Mouse (Mus musculus): ENCODE results near the gene Ccng2. TPM values are rescaled to one million over a fixed set of nuclear protein-coding genes. Genes with fewer than 3 reads are reported as not detected.

Ccng2 gene
- polyA plus RNA-seq, 1 experiment from 2014 or later = 149 TPM

DNA sequence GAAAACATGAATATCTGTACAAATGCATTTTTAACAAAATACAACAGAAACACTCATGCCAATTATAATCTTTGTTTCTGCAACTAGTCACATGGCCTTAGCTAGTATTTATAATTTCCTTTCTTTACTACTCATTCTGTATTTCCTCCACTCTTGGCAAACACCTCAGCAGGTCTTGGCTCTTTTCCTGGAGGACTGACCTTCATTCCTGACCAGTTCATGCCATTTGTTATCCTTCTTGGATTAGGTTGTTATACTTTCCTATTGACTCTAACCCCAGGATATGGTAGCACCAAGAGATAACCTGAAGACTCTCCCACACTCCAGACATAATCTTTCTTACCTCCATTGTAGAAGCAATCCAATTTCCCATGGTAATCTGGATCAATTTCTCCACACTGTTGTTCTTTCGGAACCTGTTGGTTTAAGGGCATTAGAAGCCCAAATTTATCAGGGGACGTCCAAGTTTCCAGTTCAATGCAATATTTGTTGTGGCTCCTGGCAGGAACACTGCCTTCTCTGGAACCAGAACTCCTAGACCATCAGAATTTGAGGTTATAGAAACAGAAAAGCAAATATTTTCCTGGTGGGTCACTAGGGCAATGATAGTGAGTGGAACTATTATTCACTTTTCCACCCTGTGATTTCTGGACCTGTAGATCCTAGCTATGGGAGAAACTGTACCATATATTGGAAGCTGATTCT is 38.2 kb downstream of the Ccng2 start:
- Histone ChIP-seq H3K4me2 (ENCODE audit: low read length) (no peak overlapping the region), H3K4me3 (replicated peaks; ENCODE audit: low read length) (no peak overlapping the region), H3K9ac (replicated peaks; ENCODE audit: low read depth, low read length) (no peak overlapping the region), H3K27ac (ENCODE audit: low read length) (no peak overlapping the region), H3K4me1 (replicated peaks; ENCODE audit: control insufficient read depth, insufficient read depth, low read length) (no peaks in the 10 kb centered on the region), H3K36me3 (ENCODE audit: control insufficient read depth, insufficient read depth) (no peaks in the 10 kb centered on the region), H3K9me3 (ENCODE audit: control insufficient read depth, low read length) (no peaks in the 10 kb centered on the region), H3K27me3 (replicated peaks; ENCODE audit: control insufficient read depth, insufficient read depth, low read length) (no peaks in the 10 kb centered on the region)
- 86% methylated on average over 2 of the region's 2 CpGs for WGBS
- no peak for ATAC-seq

DNA sequence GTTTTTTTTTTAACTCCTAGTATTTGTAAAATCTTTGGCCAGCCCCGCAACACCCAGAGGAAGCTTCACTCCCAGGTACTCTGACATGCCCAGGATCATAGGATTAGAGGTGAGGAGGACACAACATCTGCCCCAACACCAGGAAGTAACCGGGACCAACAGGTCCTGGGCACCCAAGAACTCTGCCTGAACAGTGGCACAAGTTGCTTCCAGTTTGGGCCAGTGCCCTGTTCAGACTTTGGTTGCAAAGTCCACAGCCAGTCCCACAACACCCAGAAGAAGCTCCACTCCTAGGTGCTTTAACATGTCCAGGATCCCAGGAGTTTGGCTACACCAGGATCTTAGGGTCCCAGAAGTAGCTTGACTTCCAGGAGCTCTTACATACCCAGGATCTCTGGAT is 41.9 kb downstream of the Ccng2 start:
- H3K9ac ChIP-seq (replicated peaks; ENCODE audit: low read depth, low read length) = no peak overlapping the region

GRCm38 (mm10) chr5:93323320-93324001 is 56.4 kb downstream of the Ccng2 start:
- Histone ChIP-seq H3K36me3 (ENCODE audit: control insufficient read depth, insufficient read depth) (no peaks in the 10 kb centered on the region), H3K4me2 (ENCODE audit: low read length) (no peak overlapping the region), H3K4me1 (replicated peaks; ENCODE audit: control insufficient read depth, insufficient read depth, low read length) (no peaks in the 10 kb centered on the region), H3K4me3 (replicated peaks; ENCODE audit: low read length) (no peak overlapping the region), H3K9ac (replicated peaks; ENCODE audit: low read depth, low read length) (no peak overlapping the region), H3K9me3 (ENCODE audit: control insufficient read depth, low read length) (no peaks in the 10 kb centered on the region), H3K27ac (ENCODE audit: low read length) (no peak overlapping the region), H3K27me3 (replicated peaks; ENCODE audit: control insufficient read depth, insufficient read depth, low read length) (no peaks in the 10 kb centered on the region)
- WGBS = 50% methylated on average over 1 of the region's 1 CpGs
- no peak for ATAC-seq

More for the DNA sequence above, 41.9 kb downstream of the Ccng2 start:
- WGBS = 92% methylated on average over 2 of the region's 2 CpGs
- Histone ChIP-seq H3K4me2 (ENCODE audit: low read length) (no peak overlapping the region), H3K9me3 (ENCODE audit: control insufficient read depth, low read length) (no peaks in the 10 kb centered on the region), H3K27ac (ENCODE audit: low read length) (no peak overlapping the region), H3K4me1 (replicated peaks; ENCODE audit: control insufficient read depth, insufficient read depth, low read length) (no peaks in the 10 kb centered on the region), H3K27me3 (replicated peaks; ENCODE audit: control insufficient read depth, insufficient read depth, low read length) (no peaks in the 10 kb centered on the region), H3K36me3 (ENCODE audit: control insufficient read depth, insufficient read depth) (no peaks in the 10 kb centered on the region), H3K4me3 (replicated peaks; ENCODE audit: low read length) (no peak overlapping the region)
- ATAC-seq = no peak

Other genes with a start within 250 kb of the Ccng2 start
- 0.06 TPM in 1 of 2 replicates, not detected in the other for gene Sowahb, start 222.2 kb upstream of the Ccng2 start, polyA plus RNA-seq (2015; fragmentation: Nextera tagmentation; extraction: Ambion mirVana)
- 175 and 198 TPM in 2 replicates for gene Sept11, start 173.8 kb upstream of the Ccng2 start, polyA plus RNA-seq (2015; fragmentation: Nextera tagmentation; extraction: Ambion mirVana)
- gene Ccni, start 60.8 kb upstream of the Ccng2 start, polyA plus RNA-seq (2015; fragmentation: Nextera tagmentation; extraction: Ambion mirVana) = 187 and 218 TPM in 2 replicates
- 1.5 and 2.0 TPM in 2 replicates for gene 2010109A12Rik, start 60.7 kb upstream of the Ccng2 start, polyA plus RNA-seq (2015; fragmentation: Nextera tagmentation; extraction: Ambion mirVana)